Mouse (Mus musculus) midbrain, embryonic 14.5 days (tissue): ENCODE results near the gene Gm49661. TPM values are rescaled to one million over a fixed set of nuclear protein-coding genes. Genes with fewer than 3 reads are reported as not detected.

Source experiments
- ATAC-seq: fragments of 200-750 bp; cut with Nextera tagmentation; 2 replicates; pipeline ENCODE4 v1.8.0; 2017; ENCODE audit warnings: moderate number of reproducible peaks, moderate library complexity; ENCODE audit not compliant: low FRiP score, low TSS enrichment
- DNase-seq: peaks from one replicate; pipeline ENCODE4 v3.0.0-alpha.2; 2015
- H3K27ac ChIP-seq: fragments of 300-500 bp; sonication (generic); replicated peaks from 2 replicates; pipeline ENCODE4 v1.5.1; 2014; ENCODE audit warnings: mild to moderate bottlenecking, low read depth, low read length, moderate library complexity
- H3K27me3 ChIP-seq: fragments of 300-500 bp; sonication (generic); 2 replicates; pipeline ENCODE4 v1.6.1; 2014; ENCODE audit warnings: low read length, control low read depth, mixed read lengths; ENCODE audit not compliant: control insufficient read depth, insufficient read depth
- H3K36me3 ChIP-seq: fragments of 300-500 bp; sonication (generic); 2 replicates; pipeline ENCODE4 v1.6.1; 2014; ENCODE audit warnings: low read length, control low read depth; ENCODE audit not compliant: control insufficient read depth, insufficient read depth
- H3K4me1 ChIP-seq: fragments of 300-500 bp; sonication (generic); 2 replicates; pipeline ENCODE4 v1.6.1; 2014; ENCODE audit warnings: mild to moderate bottlenecking, antibody characterized with exemption, low read length, control low read depth; ENCODE audit not compliant: control insufficient read depth, insufficient read depth
- H3K4me2 ChIP-seq: fragments of 300-500 bp; sonication (generic); 2 replicates; pipeline ENCODE4 v1.6.1; 2014; ENCODE audit warnings: mild to moderate bottlenecking, low read length, moderate library complexity
- H3K4me3 ChIP-seq: fragments of 300-500 bp; sonication (generic); replicated peaks from 2 replicates; pipeline ENCODE4 v1.5.1; 2014; ENCODE audit warnings: low read depth, low read length
- H3K9ac ChIP-seq: fragments of 300-500 bp; sonication (generic); replicated peaks from 2 replicates; pipeline ENCODE4 v1.6.1; 2014; ENCODE audit warnings: mild to moderate bottlenecking, low read length, moderate library complexity
- H3K9me3 ChIP-seq: fragments of 300-500 bp; sonication (generic); 2 replicates; pipeline ENCODE4 v1.6.1; 2016; ENCODE audit warnings: low read length, control low read depth, mixed read lengths; ENCODE audit not compliant: control insufficient read depth
- WGBS: fragments of 180-500 bp; shearing (Covaris S2); extraction: QIAGEN DNeasy Blood & Tissue Kit; methylation state at CpG from one replicate; pipeline ENCODE4 v1.1.7; 2014; 5-methylcytosine and 5-hydroxymethylcytosine counted together
- polyA plus RNA-seq: library from polyadenylated mRNA; unstranded; fragments of >200 nt; fragmentation: Nextera tagmentation; extraction: Ambion mirVana; gene quantifications from 2 replicates; pipeline ENCODE4 v1.2.1, GENCODE M21; 2014

Gene Gm49661
- polyA plus RNA-seq, 1 experiment from 2014 or later = not detected

- peak overlapping the region; percentile 63 for H3K4me3 ChIP-seq
- under 1% methylated on average over 11 of the region's 11 CpGs for WGBS
Measured at GRCm38 (mm10) chr8:84945235-84945632, 24.0 kb downstream of the Gm49661 start.

GRCm38 (mm10) chr8:84944478-84945160 is 24.6 kb downstream of the Gm49661 start:
- Histone ChIP-seq H3K4me3 (peak overlapping the region; percentile 63), H3K27me3 (peaks cover 28% of the 10 kb centered on the region), H3K36me3 (no peaks in the 10 kb centered on the region), H3K4me2 (peak overlapping the region; percentile 88), H3K9me3 (no peaks in the 10 kb centered on the region), H3K27ac (peak overlapping the region; percentile 79; the same call in 1 of the 2 replicates), H3K4me1 (peaks cover 30% of the 10 kb centered on the region), H3K9ac (no peak overlapping the region; the same call in 1 of the 2 replicates)
- ATAC-seq (0 out of 2 replicates have a peak, but pooled peaks have one; percentile 16), DNase-seq (peak; percentile 77)
- 1% methylated on average over 26 of the region's 26 CpGs for WGBS

More at GRCm38 (mm10) chr8:84945235-84945632, 24.0 kb downstream of the Gm49661 start:
- peak overlapping the region; percentile 79 for H3K27ac ChIP-seq
- peak overlapping the region; percentile 87 for H3K9ac ChIP-seq
- no peaks in the 10 kb centered on the region for H3K9me3 ChIP-seq
- no peaks in the 10 kb centered on the region for H3K36me3 ChIP-seq
- H3K27me3 ChIP-seq = peaks cover 33% of the 10 kb centered on the region
- peaks cover 30% of the 10 kb centered on the region for H3K4me1 ChIP-seq
- peak; percentile 83 for DNase-seq
- ATAC-seq = peak; percentile 42
- H3K4me2 ChIP-seq = peak overlapping the region; percentile 88

- peak; percentile 51 for DNase-seq
- WGBS = 14% methylated on average over 4 of the region's 4 CpGs
- Histone ChIP-seq H3K9me3 (no peaks in the 10 kb centered on the region), H3K27ac (no peak overlapping the region), H3K9ac (no peak overlapping the region), H3K36me3 (no peaks in the 10 kb centered on the region), H3K4me1 (peaks cover 30% of the 10 kb centered on the region), H3K27me3 (peaks cover 28% of the 10 kb centered on the region), H3K4me2 (peak overlapping the region; percentile 88; the same call in 1 of the 2 replicates), H3K4me3 (peak overlapping the region; percentile 63)
- no peak for ATAC-seq
Measured at GRCm38 (mm10) chr8:84943699-84944098, 25.5 kb downstream of the Gm49661 start.

- Histone ChIP-seq H3K27ac (peak overlapping the region; percentile 95), H3K36me3 (peaks cover 4% of the 10 kb centered on the region; the same call in 1 of the 2 replicates), H3K4me1 (peaks cover 27% of the 10 kb centered on the region), H3K4me3 (peak overlapping the region; percentile 95), H3K9ac (peak overlapping the region; percentile 97), H3K4me2 (peak overlapping the region; percentile 90), H3K27me3 (no peaks in the 10 kb centered on the region), H3K9me3 (no peaks in the 10 kb centered on the region)
- 64% methylated on average over 13 of the region's 13 CpGs for whole genome bisulfite sequencing
- ATAC-seq (no peak), DNase-seq (no peak)
Measured at GRCm38 (mm10) chr8:84937620-84938485, 31.4 kb downstream of the Gm49661 start.

- ATAC-seq = peak; percentile 76
- Histone ChIP-seq H3K4me3 (peak within 1 kb of the TSS; percentile 95), H3K36me3 (peaks cover 12% of the 10 kb centered on the region), H3K4me2 (peak within 1 kb of the TSS; percentile 90), H3K9me3 (no peaks in the 10 kb centered on the region), H3K4me1 (peaks cover 27% of the 10 kb centered on the region), H3K27me3 (no peaks in the 10 kb centered on the region), H3K9ac (peak within 1 kb of the TSS; percentile 97), H3K27ac (peak within 1 kb of the TSS; percentile 95)
- under 1% methylated on average over 50 of the region's 50 CpGs for WGBS
- DNase-seq = peak; percentile 93
Measured at GRCm38 (mm10) chr8:84936962-84937546, 32.2 kb downstream of the Gm49661 start, which contains the start of gene Mast1. Gene Mast1, minus strand, starts transcription at chr8:84937359.

- DNase-seq (peak; percentile 63), ATAC-seq (peak; percentile 34)
- Histone ChIP-seq H3K9ac (peak overlapping the region; percentile 97), H3K9me3 (no peaks in the 10 kb centered on the region), H3K27me3 (no peaks in the 10 kb centered on the region), H3K4me1 (peaks cover 27% of the 10 kb centered on the region), H3K36me3 (peaks cover 18% of the 10 kb centered on the region), H3K4me3 (peak overlapping the region; percentile 95), H3K4me2 (peak overlapping the region; percentile 90), H3K27ac (peak overlapping the region; percentile 95)
- 17% methylated on average over 23 of the region's 23 CpGs for WGBS
Measured at GRCm38 (mm10) chr8:84936041-84936961, 32.9 kb downstream of the Gm49661 start.

GRCm38 (mm10) chr8:84935489-84935888 is 33.7 kb downstream of the Gm49661 start:
- peak overlapping the region; percentile 95 for H3K4me3 ChIP-seq
- no peaks in the 10 kb centered on the region for H3K9me3 ChIP-seq
- H3K27ac ChIP-seq = peak overlapping the region; percentile 95
- H3K9ac ChIP-seq = peak overlapping the region; percentile 97
- H3K4me2 ChIP-seq = peak overlapping the region; percentile 90
- peaks cover 27% of the 10 kb centered on the region for H3K4me1 ChIP-seq
- no peaks in the 10 kb centered on the region for H3K27me3 ChIP-seq
- WGBS = 4% methylated on average over 14 of the region's 14 CpGs
- DNase-seq (peak; percentile 58), ATAC-seq (peak; percentile 47; the same call in 1 of the 2 replicates)
- H3K36me3 ChIP-seq = peaks cover 24% of the 10 kb centered on the region
